11 mouse cellular contexts compared by ENCODE assay signal in genomic region chr6:6861086-6861797, GRCm38 (mm10). TPM values are rescaled to one million over a fixed set of nuclear protein-coding genes. Genes with fewer than 3 reads are reported as not detected.
DNase-seq lines count a peak whose midpoint lies in the region; ATAC-seq and TF ChIP-seq lines count a peak whose summit lies in the region.
"Had no signal": no experiment of that assay in that cellular context is flagged by ENCODE, and none has a peak within 500 bp of the region (broad histone marks: within the 10 kb centered on the region; RNA-seq: fewer than 3 reads in every experiment).

No protein-coding gene starts in this region.

- no peaks in the 10 kb centered on the region for H3K9me3 ChIP-seq in heart, embryonic 10.5 days
- no peaks in the 10 kb centered on the region for H3K9me3 ChIP-seq in lung, postnatal 0 days (ENCODE audit: low read length)
- H3K9me3 ChIP-seq in forebrain, embryonic 14.5 days (replicated peaks; ENCODE audit: control insufficient read depth, low read length) = no peaks in the 10 kb centered on the region
- no peaks in the 10 kb centered on the region for H3K9me3 ChIP-seq in midbrain, embryonic 14.5 days (ENCODE audit: control insufficient read depth, low read length)

- no peak for ATAC-seq in lung, postnatal 0 days
- ATAC-seq in forebrain, embryonic 14.5 days = peak; percentile 27; the same call in 1 of the 2 replicates
- ATAC-seq in midbrain, embryonic 14.5 days (ENCODE audit: low FRiP score, low TSS enrichment) = no peak

- TF ChIP-seq CTCF in lung, postnatal 0 days (IDR thresholded peaks at IDR 0.05) = no peak

- no peak overlapping the region for H3K9ac ChIP-seq in lung, postnatal 0 days (replicated peaks; ENCODE audit: low read depth)
- peak overlapping the region; percentile 74 for H3K9ac ChIP-seq in forebrain, embryonic 14.5 days (ENCODE audit: low read length)
- no peak overlapping the region; the same call in 1 of the 2 replicates for H3K9ac ChIP-seq in midbrain, embryonic 14.5 days (replicated peaks; ENCODE audit: low read length)

- no peaks in the 10 kb centered on the region for H3K36me3 ChIP-seq in heart, embryonic 10.5 days
- H3K36me3 ChIP-seq in lung, postnatal 0 days (ENCODE audit: insufficient read depth, low read length) = no peaks in the 10 kb centered on the region
- no peaks in the 10 kb centered on the region for H3K36me3 ChIP-seq in forebrain, embryonic 14.5 days (ENCODE audit: control insufficient read depth, insufficient read depth, low read length)
- no peaks in the 10 kb centered on the region for H3K36me3 ChIP-seq in midbrain, embryonic 14.5 days (ENCODE audit: control insufficient read depth, insufficient read depth, low read length)

- TF ChIP-seq EP300 in lung, postnatal 0 days (IDR thresholded peaks at IDR 0.05) = no peak

- WGBS in heart, embryonic 10.5 days = 1% methylated on average over 21 of the region's 21 CpGs
- under 1% methylated on average over 21 of the region's 21 CpGs for WGBS in lung, postnatal 0 days
- 1% methylated on average over 21 of the region's 21 CpGs for WGBS in forebrain, embryonic 14.5 days
- 2% methylated on average over 21 of the region's 21 CpGs for WGBS in midbrain, embryonic 14.5 days

- peaks cover 21% of the 10 kb centered on the region for H3K4me1 ChIP-seq in heart, embryonic 10.5 days
- H3K4me1 ChIP-seq in lung, postnatal 0 days (ENCODE audit: insufficient read depth, low read depth, low read length) = peaks cover 12% of the 10 kb centered on the region; the same call in 1 of the 2 replicates
- H3K4me1 ChIP-seq in forebrain, embryonic 14.5 days (ENCODE audit: control insufficient read depth, insufficient read depth, low read length) = no peaks in the 10 kb centered on the region; the same call in 1 of the 2 replicates
- peaks cover 6% of the 10 kb centered on the region; the same call in 1 of the 2 replicates for H3K4me1 ChIP-seq in midbrain, embryonic 14.5 days (ENCODE audit: control insufficient read depth, insufficient read depth, low read length)

- 0 out of 2 replicates have a peak overlapping the region, but pooled peaks have one; percentile 41 for H3K4me3 ChIP-seq in heart, embryonic 10.5 days
- 0 out of 2 replicates have a peak overlapping the region, but pooled peaks have one; percentile 17 for H3K4me3 ChIP-seq in lung, postnatal 0 days (ENCODE audit: low read depth, low read length)
- peak overlapping the region; percentile 38 for H3K4me3 ChIP-seq in forebrain, embryonic 14.5 days (ENCODE audit: low read depth, low read length)
- 0 out of 2 replicates have a peak overlapping the region, but pooled peaks have one; percentile 7 for H3K4me3 ChIP-seq in midbrain, embryonic 14.5 days (replicated peaks; ENCODE audit: low read depth, low read length)

- peaks cover 99% of the 10 kb centered on the region for H3K27me3 ChIP-seq in heart, embryonic 10.5 days (ENCODE audit: insufficient read depth, poor library complexity, severe bottlenecking)
- H3K27me3 ChIP-seq in lung, postnatal 0 days (replicated peaks; ENCODE audit: insufficient read depth, low read length) = peaks cover 72% of the 10 kb centered on the region
- H3K27me3 ChIP-seq in forebrain, embryonic 14.5 days (replicated peaks; ENCODE audit: control insufficient read depth, insufficient read depth, low read length) = peaks cover 47% of the 10 kb centered on the region
- H3K27me3 ChIP-seq in midbrain, embryonic 14.5 days (ENCODE audit: control insufficient read depth, insufficient read depth, low read length) = peaks cover 91% of the 10 kb centered on the region

- no peak overlapping the region for H3K27ac ChIP-seq in heart, embryonic 10.5 days
- H3K27ac ChIP-seq in lung, postnatal 0 days (ENCODE audit: low read length) = no peak overlapping the region
- H3K27ac ChIP-seq in forebrain, embryonic 14.5 days (ENCODE audit: low read depth, low read length) = peak overlapping the region; percentile 97
- peak overlapping the region; percentile 57; the same call in 1 of the 2 replicates for H3K27ac ChIP-seq in midbrain, embryonic 14.5 days (replicated peaks; ENCODE audit: low read depth, low read length)

- no peak for DNase-seq in heart, embryonic 10.5 days (ENCODE audit: low spot score)
- no peak for DNase-seq in heart, postnatal 4 days
- no peak for DNase-seq in lung, postnatal 0 days (ENCODE audit: low spot score)
- DNase-seq in lung, postnatal 14 days = no peak
- DNase-seq in forebrain, embryonic 14.5 days (ENCODE audit: low spot score) = no peak
- peak; percentile 37 for DNase-seq in midbrain, embryonic 14.5 days
- DNase-seq in urinary bladder, postnatal 4 days (ENCODE audit: low spot score in 2 of 2) = no peak
- DNase-seq in frontal cortex, postnatal 10 days (ENCODE audit: low spot score in 2 of 2) = no peak
- DNase-seq: cerebellum, adult 9-11 months; lung, postnatal 10 days had no signal

- H3K4me2 ChIP-seq in lung, postnatal 0 days (replicated peaks; ENCODE audit: low read depth, low read length) = no peak overlapping the region
- peak overlapping the region; percentile 65 for H3K4me2 ChIP-seq in forebrain, embryonic 14.5 days (ENCODE audit: low read length)
- peak overlapping the region; percentile 8; the same call in 1 of the 2 replicates for H3K4me2 ChIP-seq in midbrain, embryonic 14.5 days (ENCODE audit: low read length)

RNA-seq across cellular contexts. Expression of gene Dlx6, which starts 1.9 kb away (rescaled TPM):
- polyA plus RNA-seq in heart, embryonic 10.5 days (2016; fragmentation: Nextera tagmentation; extraction: Ambion mirVana) = 0.23 and 0.57 TPM in 2 replicates
- total RNA-seq in heart, postnatal 4 days (2021) = not detected
- not detected in 2 replicates for polyA plus RNA-seq in lung, postnatal 0 days (2015; fragmentation: Nextera tagmentation; extraction: Ambion mirVana)
- polyA plus RNA-seq in forebrain, embryonic 14.5 days (2014; fragmentation: Nextera tagmentation; extraction: Ambion mirVana) = 4.4 and 5.8 TPM in 2 replicates
- polyA plus RNA-seq in midbrain, embryonic 14.5 days (2014; fragmentation: Nextera tagmentation; extraction: Ambion mirVana) = not detected in 2 replicates
- total RNA-seq: gastrocnemius, postnatal 4 days had no signal

RNA-seq across cellular contexts. Expression of gene Dlx5, which starts 20.6 kb away (rescaled TPM):
- 4.0 and 8.9 TPM in 2 replicates for polyA plus RNA-seq in heart, embryonic 10.5 days (2016; fragmentation: Nextera tagmentation; extraction: Ambion mirVana)
- total RNA-seq in heart, postnatal 4 days (2021) = under 1 TPM; 0.43 to 0.50 TPM
- not detected in 2 replicates for polyA plus RNA-seq in lung, postnatal 0 days (2015; fragmentation: Nextera tagmentation; extraction: Ambion mirVana)
- 55.7 and 77.2 TPM in 2 replicates for polyA plus RNA-seq in forebrain, embryonic 14.5 days (2014; fragmentation: Nextera tagmentation; extraction: Ambion mirVana)
- 0.26 and 0.82 TPM in 2 replicates for polyA plus RNA-seq in midbrain, embryonic 14.5 days (2014; fragmentation: Nextera tagmentation; extraction: Ambion mirVana)

Comparison
In these comparisons a context has a peak if more than half of its experiments do, and no peak if none do; other contexts are left out.
1. H3K27ac ChIP-seq: peak in forebrain, embryonic 14.5 days (single experiment) and midbrain, embryonic 14.5 days (single experiment); none in heart, embryonic 10.5 days (single experiment) and lung, postnatal 0 days (single experiment).
2. Peak in every context shown above with its lines, with median percentiles within 50 percentile points of each other: H3K4me3 ChIP-seq.